Mouse (Mus musculus) bone marrow, adult 2 months (tissue): ENCODE results near the gene Hipk1. TPM values are rescaled to one million over a fixed set of nuclear protein-coding genes. Genes with fewer than 3 reads are reported as not detected.

Experiments used
- H3K27ac ChIP-seq: fragments of 200-500 bp; 2 replicates; pipeline ENCODE4 v1.5.1; 2012; ENCODE audit warnings: low read depth, mild to moderate bottlenecking, control low read depth, inconsistent platforms, low read length; ENCODE audit not compliant: control insufficient read depth, poor library complexity, insufficient read depth
- H3K4me1 ChIP-seq: fragments of 200-500 bp; 2 replicates; pipeline ENCODE4 v1.6.1; 2011; ENCODE audit warnings: low read length; ENCODE audit not compliant: control insufficient read depth, insufficient read depth
- H3K4me3 ChIP-seq: fragments of 200-500 bp; replicated peaks from 2 replicates; pipeline ENCODE3; 2011; ENCODE audit warnings: mild to moderate bottlenecking, low read depth, low read length, control low read depth; ENCODE audit not compliant: control insufficient read depth
- CTCF ChIP-seq: fragments of 200-500 bp; IDR thresholded peaks from 2 replicates; pipeline ENCODE4 v1.5.1; 2011; ENCODE audit warnings: low read length, control low read depth; ENCODE audit not compliant: control insufficient read depth, insufficient read depth
- POLR2A ChIP-seq: fragments of 200-500 bp; IDR thresholded peaks from 2 replicates; pipeline ENCODE4 v1.6.1; 2011; ENCODE audit warnings: low read depth, mild to moderate bottlenecking, control low read depth, low read length, borderline replicate concordance; ENCODE audit not compliant: control insufficient read depth
- WGBS: fragments of 180-500 bp; shearing (Covaris S2); methylation state at CpG from one replicate; pipeline ENCODE4 v1.1.7; 2018; 5-methylcytosine and 5-hydroxymethylcytosine counted together
- polyA plus RNA-seq: library from polyadenylated mRNA; stranded (reverse); fragments of >200 nt; gene quantifications from 2 replicates; pipeline ENCODE4 v1.2.4, GENCODE M21; 2011; ENCODE audit warnings: low replicate concordance; ENCODE audit not compliant: missing spikeins, insufficient read depth, insufficient read length

Hipk1 gene
- polyA plus RNA-seq, 1 experiment = 80.9 TPM

- Histone ChIP-seq H3K4me1 (peaks cover 7% of the 10 kb centered on the region), H3K4me3 (no peak overlapping the region), H3K27ac (peak overlapping the region; percentile 72)
- TF ChIP-seq POLR2A (no peak), CTCF (no peak)
- WGBS = 14% methylated on average over 3 of the region's 3 CpGs
Observed at GRCm38 (mm10) chr3:103773508-103773907, 17.9 kb downstream of the Hipk1 start.

- peaks cover 4% of the 10 kb centered on the region for H3K4me1 ChIP-seq
- no peak for TF ChIP-seq POLR2A
- no peak for TF ChIP-seq CTCF
- no peak overlapping the region for H3K4me3 ChIP-seq
- H3K27ac ChIP-seq = no peak overlapping the region; the same call in 1 of the 2 replicates
- WGBS = 2% methylated on average over 4 of the region's 4 CpGs
Observed at GRCm38 (mm10) chr3:103772846-103773245, 18.5 kb downstream of the Hipk1 start.

GRCm38 (mm10) chr3:103771531-103772130 is 19.7 kb downstream of the Hipk1 start:
- 18% methylated on average over 9 of the region's 9 CpGs for WGBS
- Histone ChIP-seq H3K4me3 (no peak overlapping the region), H3K27ac (no peak overlapping the region), H3K4me1 (peaks cover 4% of the 10 kb centered on the region)
- TF ChIP-seq CTCF (no peak), POLR2A (no peak)

- WGBS = 74% methylated on average over 3 of the region's 3 CpGs
- H3K27ac ChIP-seq = no peak overlapping the region
- H3K4me1 ChIP-seq = no peaks in the 10 kb centered on the region; the same call in 1 of the 2 replicates
- TF ChIP-seq CTCF = no peak
- TF ChIP-seq POLR2A = no peak
- H3K4me3 ChIP-seq = no peak overlapping the region
Observed at GRCm38 (mm10) chr3:103766789-103767188, 24.6 kb downstream of the Hipk1 start.

- TF ChIP-seq CTCF (no peak), POLR2A (no peak)
- WGBS = 83% methylated on average over 5 of the region's 5 CpGs
- Histone ChIP-seq H3K4me3 (no peak overlapping the region), H3K4me1 (no peaks in the 10 kb centered on the region), H3K27ac (no peak overlapping the region)
Observed at GRCm38 (mm10) chr3:103759261-103759970, 31.9 kb downstream of the Hipk1 start.

GRCm38 (mm10) chr3:103758456-103758855 is 32.9 kb downstream of the Hipk1 start:
- no peak for TF ChIP-seq CTCF
- no peak for TF ChIP-seq POLR2A
- Histone ChIP-seq H3K4me3 (no peak overlapping the region), H3K4me1 (no peaks in the 10 kb centered on the region), H3K27ac (no peak overlapping the region)
- WGBS = 91% methylated on average over 7 of the region's 7 CpGs

- no peaks in the 10 kb centered on the region for H3K4me1 ChIP-seq
- H3K4me3 ChIP-seq = no peak overlapping the region
- no peak overlapping the region for H3K27ac ChIP-seq
- TF ChIP-seq POLR2A (no peak), CTCF (no peak)
- 96% methylated on average over 2 of the region's 2 CpGs for WGBS
Observed at GRCm38 (mm10) chr3:103756920-103757319, 34.4 kb downstream of the Hipk1 start.

- WGBS = 72% methylated on average over 3 of the region's 3 CpGs
- TF ChIP-seq CTCF (no peak), POLR2A (no peak)
Observed at GRCm38 (mm10) chr3:103755351-103755750, 36.0 kb downstream of the Hipk1 start.

GRCm38 (mm10) chr3:103751558-103751957 is 39.8 kb downstream of the Hipk1 start:
- H3K4me3 ChIP-seq = no peak overlapping the region
- WGBS = 95% methylated on average over 2 of the region's 2 CpGs
- TF ChIP-seq CTCF (no peak), POLR2A (no peak)
- H3K27ac ChIP-seq = no peak overlapping the region
- H3K4me1 ChIP-seq = no peaks in the 10 kb centered on the region

More at GRCm38 (mm10) chr3:103755351-103755750, 36.0 kb downstream of the Hipk1 start:
- Histone ChIP-seq H3K4me1 (no peaks in the 10 kb centered on the region), H3K4me3 (no peak overlapping the region), H3K27ac (no peak overlapping the region)
